Mouse (Mus musculus): ENCODE data around the gene Pdia3.

DNA sequence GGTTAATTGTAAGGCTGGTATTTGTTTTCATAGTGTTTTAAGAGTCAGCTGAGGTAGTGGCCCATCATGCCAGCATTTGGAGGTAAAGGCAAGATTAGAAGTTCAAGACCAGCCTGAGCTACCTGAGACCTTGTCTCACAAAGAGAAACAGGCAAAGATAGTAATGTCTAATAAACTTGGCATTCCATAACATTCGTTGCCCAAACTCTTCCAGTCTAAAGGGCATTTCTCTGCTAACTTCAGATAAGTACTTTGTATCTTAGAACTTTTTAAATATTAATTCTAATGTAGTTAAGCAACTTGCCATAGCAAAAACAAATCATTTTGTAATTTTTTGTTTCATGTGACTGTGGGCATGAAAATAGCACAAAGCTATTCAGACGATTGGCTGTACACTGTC is 9.6 kb downstream of the Pdia3 start:
- TF ChIP-seq CTCF (IDR thresholded peaks at IDR 0.05; ENCODE audit: low read depth) (no peak), EP300 (IDR thresholded peaks at IDR 0.05; ENCODE audit: low read depth) (no peak)
